Mouse (Mus musculus): ENCODE measurements around the gene Ucp2. TPM values are rescaled to one million over a fixed set of nuclear protein-coding genes. Genes with fewer than 3 reads are reported as not detected.
A peak's percentile ranks its signal among the peaks of the same experiment; 100 is the strongest.

The Ucp2 gene
- polyA plus RNA-seq, 1 experiment from 2014 or later = 195 TPM

- H3K27ac ChIP-seq (ENCODE audit: low read length) = peak overlapping the region; percentile 61
- 53% methylated on average over 3 of the region's 3 CpGs for WGBS
- H3K9me3 ChIP-seq (replicated peaks; ENCODE audit: control insufficient read depth, low read length) = no peaks in the 10 kb centered on the region
- H3K4me1 ChIP-seq (ENCODE audit: control insufficient read depth, insufficient read depth, low read length) = peaks cover 7% of the 10 kb centered on the region; the same call in 1 of the 2 replicates
- no peaks in the 10 kb centered on the region for H3K27me3 ChIP-seq (ENCODE audit: control insufficient read depth, insufficient read depth, low read length)
- ATAC-seq (replicated peaks; ENCODE audit: extremely low read depth, insufficient read depth, low FRiP score) = peak; percentile 65
- H3K4me3 ChIP-seq (ENCODE audit: low read length) = no peak overlapping the region
- peaks cover 6% of the 10 kb centered on the region; the same call in 1 of the 2 replicates for H3K36me3 ChIP-seq (ENCODE audit: control insufficient read depth, insufficient read depth)
- no peak overlapping the region for H3K4me2 ChIP-seq (ENCODE audit: low read depth, low read length)
- H3K9ac ChIP-seq (ENCODE audit: low read length) = no peak overlapping the region
Observed at GRCm38 (mm10) chr7:100549796-100550195, 56.7 kb downstream of the Ucp2 start.

- Histone ChIP-seq H3K4me1 (ENCODE audit: control insufficient read depth, insufficient read depth, low read length) (peaks cover 7% of the 10 kb centered on the region; the same call in 1 of the 2 replicates), H3K4me2 (ENCODE audit: low read depth, low read length) (no peak overlapping the region), H3K9me3 (replicated peaks; ENCODE audit: control insufficient read depth, low read length) (no peaks in the 10 kb centered on the region), H3K9ac (ENCODE audit: low read length) (no peak overlapping the region), H3K4me3 (ENCODE audit: low read length) (no peak overlapping the region), H3K36me3 (ENCODE audit: control insufficient read depth, insufficient read depth) (peaks cover 6% of the 10 kb centered on the region; the same call in 1 of the 2 replicates), H3K27me3 (ENCODE audit: control insufficient read depth, insufficient read depth, low read length) (no peaks in the 10 kb centered on the region), H3K27ac (ENCODE audit: low read length) (peak overlapping the region; percentile 61)
- ATAC-seq (replicated peaks; ENCODE audit: extremely low read depth, insufficient read depth, low FRiP score) = peak; percentile 54; the same call in 1 of the 2 replicates
- 39% methylated on average over 5 of the region's 5 CpGs for WGBS
Observed at GRCm38 (mm10) chr7:100550338-100551007, 57.3 kb downstream of the Ucp2 start.

Other genes with a start within 250 kb of the Ucp2 start
- 12.8 TPM in 2 replicates for gene P4ha3, start 207.8 kb upstream of the Ucp2 start, polyA plus RNA-seq (2015; fragmentation: Nextera tagmentation; extraction: Ambion mirVana)
- gene C2cd3, start 121.1 kb upstream of the Ucp2 start, polyA plus RNA-seq (2015; fragmentation: Nextera tagmentation; extraction: Ambion mirVana) = 14.1 and 14.5 TPM in 2 replicates
- gene Ppme1, start 121.0 kb upstream of the Ucp2 start, polyA plus RNA-seq (2015; fragmentation: Nextera tagmentation; extraction: Ambion mirVana) = 60.9 and 68.9 TPM in 2 replicates
- 0.25 and 0.30 TPM in 2 replicates for gene Ucp3, start 20.3 kb upstream of the Ucp2 start, polyA plus RNA-seq (2015; fragmentation: Nextera tagmentation; extraction: Ambion mirVana)
- gene Dnajb13, start 21.6 kb downstream of the Ucp2 start, polyA plus RNA-seq (2015; fragmentation: Nextera tagmentation; extraction: Ambion mirVana) = 0.85 and 1.5 TPM in 2 replicates
- 18.7 and 24.0 TPM in 2 replicates for gene Coa4, start 43.7 kb downstream of the Ucp2 start, polyA plus RNA-seq (2015; fragmentation: Nextera tagmentation; extraction: Ambion mirVana)
- gene Rab6a, start 114.1 kb downstream of the Ucp2 start, polyA plus RNA-seq (2015; fragmentation: Nextera tagmentation; extraction: Ambion mirVana) = 75.8 and 76.5 TPM in 2 replicates
- 84.1 and 93.5 TPM in 2 replicates for gene Mrpl48, start 115.0 kb downstream of the Ucp2 start, polyA plus RNA-seq (2015; fragmentation: Nextera tagmentation; extraction: Ambion mirVana)
- 2.7 and 2.8 TPM in 2 replicates for gene Plekhb1, start 169.1 kb downstream of the Ucp2 start, polyA plus RNA-seq (2015; fragmentation: Nextera tagmentation; extraction: Ambion mirVana)
- gene Fam168a, start 213.3 kb downstream of the Ucp2 start, polyA plus RNA-seq (2015; fragmentation: Nextera tagmentation; extraction: Ambion mirVana) = 25.6 and 27.2 TPM in 2 replicates